Mouse (Mus musculus): Measurements from ENCODE around the gene Dgcr8. TPM values are rescaled to one million over a fixed set of nuclear protein-coding genes. Genes with fewer than 3 reads are reported as not detected.
"Not testable (repeated sequence)": the region's sequence is repeated elsewhere in the genome, so short reads cannot be mapped to it uniquely, and the experiment has no call there.

The Dgcr8 gene
- polyA plus RNA-seq, 1 experiment from 2014 or later: 20.3 TPM

DNA sequence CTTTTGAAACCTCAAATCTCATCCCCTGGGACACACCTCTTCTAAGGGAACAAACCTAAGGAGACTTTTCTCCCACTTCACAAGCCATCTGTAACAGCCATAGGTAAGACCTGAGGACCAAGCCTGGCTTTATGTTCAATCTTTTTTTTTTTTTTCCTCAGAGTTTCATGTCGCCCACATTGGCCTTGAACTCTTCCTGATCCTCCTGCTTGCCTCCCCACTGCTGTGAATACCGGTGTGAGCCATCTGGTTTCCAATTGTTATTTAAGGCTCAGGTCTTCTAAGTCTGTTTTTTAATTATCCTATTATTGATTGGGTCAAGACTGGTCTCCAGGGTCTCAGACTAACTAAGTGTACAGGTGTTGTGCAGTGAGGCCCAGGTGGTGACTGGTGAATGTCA is 32.4 kb upstream of the Dgcr8 start:
- Histone ChIP-seq H3K36me3 (ENCODE audit: control insufficient read depth, insufficient read depth) (peaks cover 10% of the 10 kb centered on the region; the same call in 1 of the 2 replicates), H3K27me3 (ENCODE audit: control insufficient read depth, insufficient read depth, low read length) (no peaks in the 10 kb centered on the region), H3K4me3 (ENCODE audit: low read length) (no peak overlapping the region), H3K27ac (ENCODE audit: low read length) (no peak overlapping the region), H3K4me2 (ENCODE audit: low read depth, low read length) (no peak overlapping the region), H3K4me1 (ENCODE audit: control insufficient read depth, insufficient read depth, low read length) (peaks cover 3% of the 10 kb centered on the region; the same call in 1 of the 2 replicates), H3K9me3 (replicated peaks; ENCODE audit: control insufficient read depth, low read length) (no peaks in the 10 kb centered on the region), H3K9ac (ENCODE audit: low read length) (no peak overlapping the region)
- WGBS: 80% methylated on average over 2 of the region's 2 CpGs
- no peak for ATAC-seq (replicated peaks; ENCODE audit: extremely low read depth, insufficient read depth, low FRiP score)

DNA sequence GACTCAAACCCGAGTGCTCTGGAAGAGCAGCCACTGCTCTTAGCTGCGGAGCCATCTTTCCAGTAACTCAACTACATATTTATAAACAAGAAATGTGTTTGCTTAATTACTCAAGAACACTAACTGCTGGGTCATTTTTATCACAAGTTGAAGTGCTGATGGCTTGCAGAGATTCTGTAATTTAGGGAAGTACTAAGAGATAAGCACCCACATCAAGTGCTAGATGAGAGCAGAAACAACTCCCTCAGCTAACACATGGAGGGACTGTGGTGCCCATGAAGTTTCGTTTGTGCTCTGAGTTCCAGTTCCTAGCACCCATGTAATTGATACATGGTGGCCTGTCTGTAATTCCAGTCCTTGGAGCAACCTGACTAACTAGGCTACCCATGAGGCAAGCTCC is 29.9 kb upstream of the Dgcr8 start:
- no peak overlapping the region for H3K9ac ChIP-seq (ENCODE audit: low read length)
- WGBS: 73% methylated on average over 3 of the region's 3 CpGs
- H3K4me3 ChIP-seq (ENCODE audit: low read length): no peak overlapping the region
- H3K27me3 ChIP-seq (ENCODE audit: control insufficient read depth, insufficient read depth, low read length): no peaks in the 10 kb centered on the region
- no peak for ATAC-seq (replicated peaks; ENCODE audit: extremely low read depth, insufficient read depth, low FRiP score)
- H3K36me3 ChIP-seq (ENCODE audit: control insufficient read depth, insufficient read depth): peaks cover 9% of the 10 kb centered on the region; the same call in 1 of the 2 replicates
- no peaks in the 10 kb centered on the region for H3K9me3 ChIP-seq (replicated peaks; ENCODE audit: control insufficient read depth, low read length)
- no peak overlapping the region for H3K27ac ChIP-seq (ENCODE audit: low read length)
- no peak overlapping the region for H3K4me2 ChIP-seq (ENCODE audit: low read depth, low read length)
- peaks cover 3% of the 10 kb centered on the region; the same call in 1 of the 2 replicates for H3K4me1 ChIP-seq (ENCODE audit: control insufficient read depth, insufficient read depth, low read length)

DNA sequence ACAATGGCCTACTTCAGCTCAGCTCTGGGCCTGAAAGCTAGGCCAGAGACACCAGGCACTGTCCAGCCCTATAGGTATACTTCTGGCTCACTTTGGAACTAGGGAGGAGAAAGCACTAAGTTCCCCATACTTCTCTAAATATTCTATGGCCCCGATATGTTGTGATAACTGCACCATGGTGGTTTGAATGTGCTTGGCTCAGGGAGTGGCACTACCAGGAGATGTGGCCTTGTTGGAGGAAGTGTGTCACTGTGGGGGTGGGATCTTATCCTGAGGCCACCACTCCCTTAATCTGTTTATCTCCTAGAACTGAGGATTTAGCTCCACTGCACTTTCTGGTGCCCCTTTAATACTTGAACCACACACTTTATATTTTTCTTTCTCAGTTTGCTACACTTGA is 19.1 kb upstream of the Dgcr8 start:
- no peaks in the 10 kb centered on the region for H3K9me3 ChIP-seq (replicated peaks; ENCODE audit: control insufficient read depth, low read length)
- 87% methylated on average over 1 of the region's 1 CpGs for WGBS
- H3K4me1 ChIP-seq (ENCODE audit: control insufficient read depth, insufficient read depth, low read length): no peaks in the 10 kb centered on the region
- ATAC-seq (replicated peaks; ENCODE audit: extremely low read depth, insufficient read depth, low FRiP score): no peak
- H3K27ac ChIP-seq (ENCODE audit: low read length): no peak overlapping the region
- no peak overlapping the region for H3K9ac ChIP-seq (ENCODE audit: low read length)
- H3K4me3 ChIP-seq (ENCODE audit: low read length): no peak overlapping the region
- no peak overlapping the region for H3K4me2 ChIP-seq (ENCODE audit: low read depth, low read length)
- no peaks in the 10 kb centered on the region for H3K27me3 ChIP-seq (ENCODE audit: control insufficient read depth, insufficient read depth, low read length)
- H3K36me3 ChIP-seq (ENCODE audit: control insufficient read depth, insufficient read depth): peaks cover 12% of the 10 kb centered on the region

DNA sequence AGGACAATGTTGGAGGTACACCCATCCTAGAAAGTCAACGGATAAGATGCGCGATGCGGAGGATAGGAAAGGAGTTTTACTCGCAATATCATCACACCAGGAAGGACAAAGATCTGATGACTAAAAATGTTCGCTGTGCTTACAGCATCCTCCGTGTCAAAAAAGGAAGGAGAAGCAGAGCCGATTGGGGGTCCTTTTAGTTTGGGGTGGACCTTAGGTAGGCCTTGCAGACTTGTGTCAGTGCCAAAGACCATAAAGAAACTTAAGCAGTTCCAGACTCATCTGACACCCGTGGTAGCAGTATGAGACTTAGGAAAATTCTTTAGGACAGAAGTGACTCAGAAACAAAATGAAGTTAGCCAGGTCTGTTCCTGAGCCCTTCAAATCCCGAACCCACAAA is 568 bp upstream of the Dgcr8 start:
- not testable (repeated sequence) for H3K9me3 ChIP-seq (replicated peaks; ENCODE audit: control insufficient read depth, low read length); ATAC-seq (replicated peaks; ENCODE audit: extremely low read depth, insufficient read depth, low FRiP score); H3K36me3 ChIP-seq (ENCODE audit: control insufficient read depth, insufficient read depth); H3K27me3 ChIP-seq (ENCODE audit: control insufficient read depth, insufficient read depth, low read length)
- peak overlapping the region; percentile 61 for H3K9ac ChIP-seq (ENCODE audit: low read length)
- H3K4me3 ChIP-seq (ENCODE audit: low read length): peak overlapping the region; percentile 94
- WGBS: 8% methylated on average over 6 of the region's 10 CpGs
- H3K4me2 ChIP-seq (ENCODE audit: low read depth, low read length): peak overlapping the region; percentile 60
- peaks cover 21% of the 10 kb centered on the region for H3K4me1 ChIP-seq (ENCODE audit: control insufficient read depth, insufficient read depth, low read length)
- peak overlapping the region; percentile 73 for H3K27ac ChIP-seq (ENCODE audit: low read length)

DNA sequence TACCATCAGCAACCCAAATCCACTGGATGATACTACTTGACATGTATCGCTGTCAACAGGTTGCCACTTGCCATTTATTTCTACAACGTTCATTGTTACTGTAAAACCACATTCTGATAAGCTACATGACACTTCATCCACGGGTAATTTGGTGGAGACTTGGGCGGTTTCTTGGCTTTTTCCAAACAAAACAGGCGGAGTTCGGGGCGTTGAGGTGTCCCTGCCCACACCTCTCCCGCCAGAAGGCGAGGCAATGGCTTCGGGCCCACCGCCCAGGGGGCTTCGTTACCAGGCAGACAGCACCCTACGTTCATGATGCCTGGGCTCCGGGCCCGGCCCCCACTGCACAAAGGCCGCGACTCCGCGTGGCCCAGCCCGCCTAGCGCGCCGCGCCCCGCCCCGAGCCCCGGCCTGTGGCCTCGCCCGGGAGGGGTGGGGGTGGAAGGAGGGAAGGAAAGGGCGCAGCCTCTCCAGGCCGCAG is 425 bp downstream of the Dgcr8 start:
- Histone ChIP-seq H3K27me3 (ENCODE audit: control insufficient read depth, insufficient read depth, low read length) (no peaks in the 10 kb centered on the region), H3K9me3 (replicated peaks; ENCODE audit: control insufficient read depth, low read length) (no peaks in the 10 kb centered on the region), H3K4me3 (ENCODE audit: low read length) (peak overlapping the region; percentile 94), H3K4me2 (ENCODE audit: low read depth, low read length) (peak overlapping the region; percentile 85), H3K27ac (ENCODE audit: low read length) (peak overlapping the region; percentile 91), H3K9ac (ENCODE audit: low read length) (peak overlapping the region; percentile 96), H3K36me3 (ENCODE audit: control insufficient read depth, insufficient read depth) (peaks cover 13% of the 10 kb centered on the region), H3K4me1 (ENCODE audit: control insufficient read depth, insufficient read depth, low read length) (peaks cover 21% of the 10 kb centered on the region)
- WGBS: under 1% methylated on average over 31 of the region's 31 CpGs
- peak; percentile 89 for ATAC-seq (replicated peaks; ENCODE audit: extremely low read depth, insufficient read depth, low FRiP score)

DNA sequence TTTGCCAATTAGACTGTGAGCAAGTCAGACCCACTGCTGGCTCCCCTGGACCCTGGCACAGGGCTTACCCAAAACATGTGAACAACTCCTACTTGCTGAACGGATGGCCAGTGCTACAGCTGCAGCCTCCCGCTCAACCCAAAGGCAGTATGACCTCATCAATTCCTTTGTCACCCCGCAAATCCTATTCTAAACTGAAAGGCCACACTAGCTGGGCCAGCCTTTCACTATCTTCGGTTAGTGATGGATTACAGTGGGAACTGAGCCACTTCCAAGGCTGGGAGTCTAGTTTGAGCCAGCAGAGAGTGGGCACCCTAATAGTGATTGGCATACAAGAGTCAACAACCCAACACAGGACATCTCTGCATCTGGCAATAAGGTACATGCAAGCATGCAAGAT is 880 bp downstream of the Dgcr8 start:
- Histone ChIP-seq H3K4me2 (ENCODE audit: low read depth, low read length) (peak overlapping the region; percentile 85), H3K9me3 (replicated peaks; ENCODE audit: control insufficient read depth, low read length) (no peaks in the 10 kb centered on the region), H3K4me3 (ENCODE audit: low read length) (peak overlapping the region; percentile 94), H3K9ac (ENCODE audit: low read length) (peak overlapping the region; percentile 96), H3K36me3 (ENCODE audit: control insufficient read depth, insufficient read depth) (peaks cover 18% of the 10 kb centered on the region), H3K27me3 (ENCODE audit: control insufficient read depth, insufficient read depth, low read length) (no peaks in the 10 kb centered on the region), H3K27ac (ENCODE audit: low read length) (peak overlapping the region; percentile 91), H3K4me1 (ENCODE audit: control insufficient read depth, insufficient read depth, low read length) (peaks cover 21% of the 10 kb centered on the region)
- WGBS: 0% methylated on average over 4 of the region's 4 CpGs
- ATAC-seq (replicated peaks; ENCODE audit: extremely low read depth, insufficient read depth, low FRiP score): no peak

DNA sequence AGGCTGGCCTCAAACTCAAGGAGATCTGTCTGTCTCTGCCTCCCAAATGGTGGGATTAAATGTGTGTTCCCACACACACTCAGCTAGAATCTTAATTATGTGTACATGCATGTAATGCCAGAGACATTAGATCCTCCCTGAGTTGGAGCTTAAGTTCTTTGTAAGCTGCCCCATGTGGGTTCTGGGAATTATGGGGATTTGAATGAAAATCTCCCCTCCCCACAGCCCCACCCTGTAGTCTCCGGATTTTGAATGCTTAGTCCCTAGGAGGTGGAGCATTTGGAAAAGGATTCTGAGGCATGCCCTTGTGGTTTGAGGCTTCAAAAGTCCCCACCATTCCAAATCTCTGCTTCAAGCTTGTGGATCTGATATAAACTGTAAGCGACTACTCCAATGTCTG is 13.9 kb downstream of the Dgcr8 start:
- Histone ChIP-seq H3K9me3 (replicated peaks; ENCODE audit: control insufficient read depth, low read length) (no peaks in the 10 kb centered on the region), H3K4me1 (ENCODE audit: control insufficient read depth, insufficient read depth, low read length) (no peaks in the 10 kb centered on the region), H3K36me3 (ENCODE audit: control insufficient read depth, insufficient read depth) (peaks cover 71% of the 10 kb centered on the region), H3K27me3 (ENCODE audit: control insufficient read depth, insufficient read depth, low read length) (no peaks in the 10 kb centered on the region), H3K4me3 (ENCODE audit: low read length) (no peak overlapping the region), H3K27ac (ENCODE audit: low read length) (no peak overlapping the region), H3K9ac (ENCODE audit: low read length) (no peak overlapping the region), H3K4me2 (ENCODE audit: low read depth, low read length) (no peak overlapping the region)
- WGBS: 77% methylated on average over 2 of the region's 2 CpGs
- ATAC-seq (replicated peaks; ENCODE audit: extremely low read depth, insufficient read depth, low FRiP score): no peak

DNA sequence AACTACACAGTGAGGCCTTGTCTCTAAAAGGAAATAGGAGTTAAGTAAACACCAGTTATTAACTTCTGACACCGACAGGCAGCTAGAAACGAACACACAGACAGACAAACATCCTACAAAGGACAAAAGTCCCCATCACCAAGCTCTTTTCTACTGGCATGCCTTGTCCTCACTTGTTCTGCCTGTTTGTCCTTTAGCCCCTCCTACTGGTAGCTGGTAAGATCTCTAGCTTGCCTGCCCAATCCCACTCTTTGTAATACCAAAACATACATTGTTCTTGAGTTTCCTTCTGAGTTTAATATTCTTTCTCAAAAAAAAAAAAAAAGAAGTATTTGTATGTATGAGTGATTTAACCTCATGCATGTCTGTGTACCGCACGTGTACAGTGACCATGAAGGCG is 20.9 kb downstream of the Dgcr8 start:
- H3K27me3 ChIP-seq (ENCODE audit: control insufficient read depth, insufficient read depth, low read length): no peaks in the 10 kb centered on the region
- no peaks in the 10 kb centered on the region for H3K4me1 ChIP-seq (ENCODE audit: control insufficient read depth, insufficient read depth, low read length)
- H3K4me2 ChIP-seq (ENCODE audit: low read depth, low read length): no peak overlapping the region
- H3K4me3 ChIP-seq (ENCODE audit: low read length): no peak overlapping the region
- no peak overlapping the region for H3K27ac ChIP-seq (ENCODE audit: low read length)
- no peaks in the 10 kb centered on the region for H3K9me3 ChIP-seq (replicated peaks; ENCODE audit: control insufficient read depth, low read length)
- ATAC-seq (replicated peaks; ENCODE audit: extremely low read depth, insufficient read depth, low FRiP score): no peak
- 94% methylated on average over 5 of the region's 5 CpGs for WGBS
- peaks cover 58% of the 10 kb centered on the region for H3K36me3 ChIP-seq (ENCODE audit: control insufficient read depth, insufficient read depth)
- H3K9ac ChIP-seq (ENCODE audit: low read length): no peak overlapping the region

DNA sequence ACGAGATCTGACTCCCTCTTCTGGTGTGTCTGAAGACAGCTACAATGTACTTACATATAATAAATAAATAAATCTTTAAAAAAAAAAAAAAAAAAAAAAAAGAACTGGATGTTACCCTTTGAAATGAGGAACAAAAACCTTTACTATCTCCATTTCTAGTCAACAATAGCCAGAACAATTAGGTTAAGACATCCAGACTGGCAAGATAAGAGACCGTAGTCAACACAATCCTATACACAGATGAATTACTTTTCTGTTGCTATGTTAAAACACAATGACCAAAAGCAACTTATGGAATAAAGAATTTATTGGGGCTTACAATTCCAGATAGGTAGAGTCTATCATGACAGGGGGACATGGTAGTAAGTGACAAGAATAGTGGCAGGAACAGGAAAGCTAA is 24.0 kb downstream of the Dgcr8 start:
- Histone ChIP-seq H3K27ac (ENCODE audit: low read length) (no peak overlapping the region), H3K27me3 (ENCODE audit: control insufficient read depth, insufficient read depth, low read length) (no peaks in the 10 kb centered on the region), H3K36me3 (ENCODE audit: control insufficient read depth, insufficient read depth) (peaks cover 60% of the 10 kb centered on the region), H3K9me3 (replicated peaks; ENCODE audit: control insufficient read depth, low read length) (no peaks in the 10 kb centered on the region), H3K4me3 (ENCODE audit: low read length) (no peak overlapping the region), H3K4me2 (ENCODE audit: low read depth, low read length) (no peak overlapping the region), H3K4me1 (ENCODE audit: control insufficient read depth, insufficient read depth, low read length) (no peaks in the 10 kb centered on the region), H3K9ac (ENCODE audit: low read length) (no peak overlapping the region)
- whole genome bisulfite sequencing: 81% methylated on average over 2 of the region's 2 CpGs
- ATAC-seq (replicated peaks; ENCODE audit: extremely low read depth, insufficient read depth, low FRiP score): no peak

Data from heart, embryonic 16.5 days (tissue).